In genomic region chr16:30820234-30820633, GRCm38 (mm10) we compare ENCODE assay signal across 29 mouse cellular contexts.
DNase-seq lines count a peak whose midpoint lies in the region; ATAC-seq and TF ChIP-seq lines count a peak whose summit lies in the region.
"Had no signal": no experiment of that assay in that cellular context is flagged by ENCODE, and none has a peak within 500 bp of the region (broad histone marks: within the 10 kb centered on the region; RNA-seq: fewer than 3 reads in every experiment).

No protein-coding gene starts in this region.

- no peak overlapping the region for H3K9ac ChIP-seq in forebrain, embryonic 12.5 days
- H3K9ac ChIP-seq in hindbrain, embryonic 14.5 days, result no peak overlapping the region
- no peak overlapping the region for H3K9ac ChIP-seq in hindbrain, embryonic 12.5 days
- H3K9ac ChIP-seq: embryonic facial prominence, embryonic 12.5 days; hindbrain, embryonic 15.5 days; limb, embryonic 12.5 days; liver, embryonic 12.5 days; midbrain, embryonic 13.5 days; neural tube, embryonic 12.5 days had no signal

- H3K27me3 ChIP-seq in forebrain, embryonic 10.5 days (ENCODE audit: poor library complexity, severe bottlenecking), result no peaks in the 10 kb centered on the region
- 0 out of 2 replicates have a peak, but pooled peaks cover 4% of the 10 kb centered on the region for H3K27me3 ChIP-seq in forebrain, embryonic 12.5 days
- H3K27me3 ChIP-seq in hindbrain, embryonic 10.5 days (ENCODE audit: insufficient read depth, poor library complexity, severe bottlenecking), result no peaks in the 10 kb centered on the region
- H3K27me3 ChIP-seq in hindbrain, embryonic 14.5 days (ENCODE audit: control insufficient read depth, insufficient read depth, low read length), result no peaks in the 10 kb centered on the region
- no peaks in the 10 kb centered on the region for H3K27me3 ChIP-seq in hindbrain, embryonic 12.5 days
- H3K27me3 ChIP-seq: embryonic facial prominence, embryonic 12.5 days; hindbrain, embryonic 15.5 days; limb, embryonic 12.5 days; liver, embryonic 12.5 days; midbrain, embryonic 13.5 days; neural tube, embryonic 12.5 days; Patski had no signal

- H3K36me3 ChIP-seq in forebrain, embryonic 10.5 days (replicated peaks), result no peaks in the 10 kb centered on the region
- no peaks in the 10 kb centered on the region for H3K36me3 ChIP-seq in forebrain, embryonic 12.5 days (replicated peaks)
- H3K36me3 ChIP-seq in hindbrain, embryonic 10.5 days, result no peaks in the 10 kb centered on the region
- no peaks in the 10 kb centered on the region for H3K36me3 ChIP-seq in hindbrain, embryonic 14.5 days (replicated peaks; ENCODE audit: control insufficient read depth, insufficient read depth)
- no peaks in the 10 kb centered on the region for H3K36me3 ChIP-seq in hindbrain, embryonic 12.5 days
- H3K36me3 ChIP-seq: embryonic facial prominence, embryonic 12.5 days; G1E; hindbrain, embryonic 15.5 days; limb, embryonic 12.5 days; liver, embryonic 12.5 days; midbrain, embryonic 13.5 days; neural tube, embryonic 12.5 days had no signal

- ATAC-seq in forebrain, embryonic 12.5 days (ENCODE audit: low FRiP score), result no peak
- ATAC-seq in hindbrain, embryonic 14.5 days (ENCODE audit: low FRiP score), result no peak
- no peak for ATAC-seq in hindbrain, embryonic 12.5 days (ENCODE audit: low FRiP score)
- ATAC-seq: activated CD4-positive, CD25-positive, alpha-beta regulatory T cell, adult 4 months; forebrain, embryonic 14.5 days; liver, embryonic 12.5 days; midbrain, embryonic 13.5 days; Patski had no signal

- no peak for TF ChIP-seq CTCF in embryonic fibroblast, embryonic 13.5 days (IDR thresholded peaks at IDR 0.05; ENCODE audit: borderline replicate concordance, insufficient read depth, low read length)

- no peak for TF ChIP-seq POLR2A in embryonic fibroblast, embryonic 13.5 days (IDR thresholded peaks at IDR 0.05; ENCODE audit: low read depth, low read length)

- no peaks in the 10 kb centered on the region for H3K9me3 ChIP-seq in forebrain, embryonic 10.5 days
- no peaks in the 10 kb centered on the region for H3K9me3 ChIP-seq in forebrain, embryonic 12.5 days
- no peaks in the 10 kb centered on the region for H3K9me3 ChIP-seq in hindbrain, embryonic 10.5 days
- H3K9me3 ChIP-seq in hindbrain, embryonic 14.5 days (ENCODE audit: control insufficient read depth, low read length), result no peaks in the 10 kb centered on the region
- no peaks in the 10 kb centered on the region for H3K9me3 ChIP-seq in hindbrain, embryonic 12.5 days (replicated peaks)
- H3K9me3 ChIP-seq: embryonic facial prominence, embryonic 12.5 days; G1E; hindbrain, embryonic 15.5 days; limb, embryonic 12.5 days; liver, embryonic 12.5 days; midbrain, embryonic 13.5 days; neural tube, embryonic 12.5 days had no signal

- H3K4me1 ChIP-seq in forebrain, embryonic 10.5 days, result peaks cover 21% of the 10 kb centered on the region
- H3K4me1 ChIP-seq in forebrain, embryonic 12.5 days, result peaks cover 13% of the 10 kb centered on the region
- peaks cover 21% of the 10 kb centered on the region for H3K4me1 ChIP-seq in hindbrain, embryonic 10.5 days (replicated peaks)
- peaks cover 12% of the 10 kb centered on the region for H3K4me1 ChIP-seq in hindbrain, embryonic 14.5 days (replicated peaks; ENCODE audit: control insufficient read depth, insufficient read depth, low read length)
- H3K4me1 ChIP-seq in embryonic fibroblast, embryonic 13.5 days (ENCODE audit: control insufficient read depth, insufficient read depth, low read length), result peaks cover 8% of the 10 kb centered on the region
- peaks cover 12% of the 10 kb centered on the region for H3K4me1 ChIP-seq in hindbrain, embryonic 12.5 days

- WGBS in forebrain, embryonic 10.5 days, result 87% methylated on average over 3 of the region's 3 CpGs
- WGBS in forebrain, embryonic 12.5 days, result 75% methylated on average over 3 of the region's 3 CpGs
- 89% methylated on average over 3 of the region's 3 CpGs for WGBS in hindbrain, embryonic 10.5 days
- 80% methylated on average over 2 of the region's 3 CpGs for WGBS in hindbrain, embryonic 14.5 days
- WGBS in hindbrain, embryonic 12.5 days, result 98% methylated on average over 3 of the region's 3 CpGs

- H3K4me3 ChIP-seq in forebrain, embryonic 10.5 days, result no peak overlapping the region
- no peak overlapping the region for H3K4me3 ChIP-seq in forebrain, embryonic 12.5 days (replicated peaks)
- no peak overlapping the region for H3K4me3 ChIP-seq in hindbrain, embryonic 10.5 days
- H3K4me3 ChIP-seq in hindbrain, embryonic 14.5 days (replicated peaks; ENCODE audit: low read length), result no peak overlapping the region
- no peak overlapping the region for H3K4me3 ChIP-seq in embryonic fibroblast, embryonic 13.5 days (ENCODE audit: insufficient read depth, low read length)
- no peak overlapping the region for H3K4me3 ChIP-seq in hindbrain, embryonic 12.5 days
- H3K4me3 ChIP-seq: embryonic facial prominence, embryonic 12.5 days; erythroblast, embryonic 14.5 days; hindbrain, embryonic 15.5 days; limb, embryonic 12.5 days; liver, embryonic 12.5 days; midbrain, embryonic 13.5 days; neural tube, embryonic 12.5 days had no signal

- H3K27ac ChIP-seq in forebrain, embryonic 10.5 days, result peak overlapping the region; percentile 80; the same call in 1 of the 2 replicates
- H3K27ac ChIP-seq in forebrain, embryonic 12.5 days, result no peak overlapping the region
- peak overlapping the region; percentile 89 for H3K27ac ChIP-seq in hindbrain, embryonic 10.5 days
- no peak overlapping the region for H3K27ac ChIP-seq in hindbrain, embryonic 14.5 days
- peak overlapping the region; percentile 85 for H3K27ac ChIP-seq in embryonic fibroblast, embryonic 13.5 days (ENCODE audit: insufficient read depth, low read length)
- no peak overlapping the region for H3K27ac ChIP-seq in hindbrain, embryonic 12.5 days
- H3K27ac ChIP-seq: embryonic facial prominence, embryonic 12.5 days; limb, embryonic 12.5 days; liver, embryonic 12.5 days; midbrain, embryonic 13.5 days; neural tube, embryonic 12.5 days had no signal

- DNase-seq in forebrain, embryonic 10.5 days (ENCODE audit: extremely low spot score, low spot score), result no peak
- no peak for DNase-seq in hindbrain, embryonic 10.5 days (ENCODE audit: low spot score)
- no peak for DNase-seq in hindbrain, embryonic 14.5 days (ENCODE audit: low spot score)
- peak; percentile 31 for DNase-seq in ES-CJ7 (ENCODE audit: low read depth, low spot score)
- no peak for DNase-seq in lung, postnatal 14 days
- DNase-seq: adrenal gland, adult 8-10 months; cerebellum, adult 18-20 months; cerebellum, postnatal 14 days; gastrocnemius, postnatal 14 days; kidney, adult 2 months; kidney, postnatal 36 days; layer of hippocampus, postnatal 36 days; lung, adult 18-20 months; right cerebral cortex, postnatal 25 days; thymus, postnatal 36 days had no signal

- H3K4me2 ChIP-seq in forebrain, embryonic 12.5 days, result no peak overlapping the region
- H3K4me2 ChIP-seq in hindbrain, embryonic 14.5 days (replicated peaks), result no peak overlapping the region
- no peak overlapping the region for H3K4me2 ChIP-seq in hindbrain, embryonic 12.5 days (replicated peaks)
- H3K4me2 ChIP-seq: embryonic facial prominence, embryonic 12.5 days; hindbrain, embryonic 15.5 days; liver, embryonic 12.5 days; neural tube, embryonic 12.5 days had no signal

Comparison
In these comparisons a context has a peak if more than half of its experiments do, and no peak if none do; other contexts are left out.
1. H3K27ac ChIP-seq: peak in forebrain, embryonic 10.5 days (single experiment), hindbrain, embryonic 10.5 days (single experiment) and embryonic fibroblast, embryonic 13.5 days (single experiment); none in forebrain, embryonic 12.5 days (single experiment), hindbrain, embryonic 14.5 days (single experiment) and hindbrain, embryonic 12.5 days (single experiment).